Mouse (Mus musculus): Measurements from ENCODE around the gene Fam208a.

Fam208a gene

GRCm38 (mm10) chr14:27428573-27428972 is at the start of gene Fam208a:
TSS of gene Fam208a (plus strand) at chr14:27428834.
- in situ Hi-C loops (cut with MboI, MseI) = no loop called here

GRCm38 (mm10) chr14:27379404-27379803 is 49.2 kb upstream of the Fam208a start:
- in situ Hi-C loops (cut with MboI, MseI) = loop anchor here (5.0 kb wide), 1 partner anchor 37 kb away; no protein-coding TSS in a partner anchor

- in situ Hi-C loops (cut with MboI, MseI) = no loop called here
Observed at GRCm38 (mm10) chr14:27381459-27381858, 47.2 kb upstream of the Fam208a start.

- in situ Hi-C loops (cut with MboI, MseI) = no loop called here
Observed at GRCm38 (mm10) chr14:27383321-27383830, 45.3 kb upstream of the Fam208a start.

- in situ Hi-C loops (cut with MboI, MseI) = no loop called here
Observed at GRCm38 (mm10) chr14:27384143-27384542, 44.5 kb upstream of the Fam208a start.

- in situ Hi-C loops (cut with MboI, MseI) = no loop called here
Observed at GRCm38 (mm10) chr14:27388616-27389015, 40.0 kb upstream of the Fam208a start.

GRCm38 (mm10) chr14:27389722-27390121 is 38.9 kb upstream of the Fam208a start:
- in situ Hi-C loops (cut with MboI, MseI) = no loop called here

- in situ Hi-C loops (cut with MboI, MseI) = no loop called here
Observed at GRCm38 (mm10) chr14:27390663-27391062, 38.0 kb upstream of the Fam208a start.

- in situ Hi-C loops (cut with MboI, MseI) = no loop called here
Observed at GRCm38 (mm10) chr14:27391776-27392308, 36.8 kb upstream of the Fam208a start.

- in situ Hi-C loops (cut with MboI, MseI) = no loop called here
Observed at GRCm38 (mm10) chr14:27392660-27393059, 36.0 kb upstream of the Fam208a start.

GRCm38 (mm10) chr14:27393806-27394205 is 34.8 kb upstream of the Fam208a start:
- in situ Hi-C loops (cut with MboI, MseI) = no loop called here

GRCm38 (mm10) chr14:27396424-27396823 is 32.2 kb upstream of the Fam208a start:
- in situ Hi-C loops (cut with MboI, MseI) = no loop called here

- in situ Hi-C loops (cut with MboI, MseI) = no loop called here
Observed at GRCm38 (mm10) chr14:27397526-27397925, 31.1 kb upstream of the Fam208a start.

- in situ Hi-C loops (cut with MboI, MseI) = no loop called here
Observed at GRCm38 (mm10) chr14:27400495-27400894, 28.1 kb upstream of the Fam208a start.

- in situ Hi-C loops (cut with MboI, MseI) = no loop called here
Observed at GRCm38 (mm10) chr14:27401717-27402278, 26.8 kb upstream of the Fam208a start.

GRCm38 (mm10) chr14:27402332-27403250 is 26.0 kb upstream of the Fam208a start:
- in situ Hi-C loops (cut with MboI, MseI) = no loop called here

- in situ Hi-C loops (cut with MboI, MseI) = loop anchor here (5.0 kb wide), 2 partner anchors 68 to 213 kb away; no protein-coding TSS in a partner anchor
Observed at GRCm38 (mm10) chr14:27405452-27405851, 23.2 kb upstream of the Fam208a start.

- in situ Hi-C loops (cut with MboI, MseI) = loop anchor here (5.0 kb wide), 2 partner anchors 69 to 214 kb away; no protein-coding TSS in a partner anchor
Observed at GRCm38 (mm10) chr14:27405947-27406346, 22.7 kb upstream of the Fam208a start.

- in situ Hi-C loops (cut with MboI, MseI) = loop anchor here (5.0 kb wide), 2 partner anchors 71 to 216 kb away; no protein-coding TSS in a partner anchor
Observed at GRCm38 (mm10) chr14:27408240-27408639, 20.4 kb upstream of the Fam208a start.

- in situ Hi-C loops (cut with MboI, MseI) = loop anchor here (5.0 kb wide), 2 partner anchors 72 to 217 kb away; no protein-coding TSS in a partner anchor
Observed at GRCm38 (mm10) chr14:27409662-27410061, 19.0 kb upstream of the Fam208a start.

- in situ Hi-C loops (cut with MboI, MseI) = no loop called here
Observed at GRCm38 (mm10) chr14:27411492-27411891, 17.1 kb upstream of the Fam208a start.

GRCm38 (mm10) chr14:27412699-27413098 is 15.9 kb upstream of the Fam208a start:
- in situ Hi-C loops (cut with MboI, MseI) = no loop called here
